Mouse (Mus musculus) lung, adult 2 months (tissue): ENCODE data around the gene Nek11. TPM values are rescaled to one million over a fixed set of nuclear protein-coding genes. Genes with fewer than 3 reads are reported as not detected.

ENCODE experiments used
- DNase-seq: peaks from one replicate; pipeline ENCODE4 v3.0.0; 2022
- H3K4me1 ChIP-seq: fragments of 200-500 bp; 2 replicates; pipeline ENCODE4 v1.6.1; 2011; ENCODE audit warnings: low read length; ENCODE audit not compliant: control insufficient read depth, insufficient read depth
- H3K4me3 ChIP-seq: fragments of 200-500 bp; replicated peaks from 2 replicates; pipeline ENCODE3; 2011; ENCODE audit warnings: low read depth, mild to moderate bottlenecking, control low read depth, low read length; ENCODE audit errors: extremely low read depth
- CTCF ChIP-seq: fragments of 200-500 bp; IDR thresholded peaks from 2 replicates; pipeline ENCODE4 v1.5.1; 2011; ENCODE audit warnings: mild to moderate bottlenecking, low read length, control low read depth; ENCODE audit not compliant: insufficient read depth
- POLR2A ChIP-seq: fragments of 200-500 bp; IDR thresholded peaks from 2 replicates; pipeline ENCODE4 v1.6.1; 2011; ENCODE audit warnings: low read depth, mild to moderate bottlenecking, control low read depth, low read length, borderline replicate concordance; ENCODE audit errors: extremely low read depth
- WGBS: fragments of 180-500 bp; shearing (Covaris S2); methylation state at CpG from one replicate; pipeline ENCODE4 v1.1.7; 2018; 5-methylcytosine and 5-hydroxymethylcytosine counted together
- polyA plus RNA-seq: library from polyadenylated mRNA; depleted of rRNA; stranded (reverse); fragments of >200 nt; gene quantifications from 2 replicates; pipeline ENCODE4 v1.2.3, GENCODE M21; 2012; rRNA removed

The Nek11 gene
- polyA plus RNA-seq = 0.75 and 1.3 TPM in 2 replicates

- peaks cover 2% of the 10 kb centered on the region for H3K4me1 ChIP-seq
- WGBS = under 1% methylated on average over 44 of the region's 44 CpGs
- DNase-seq = peak; percentile 95
- peak within 1 kb of the TSS; percentile 76 for H3K4me3 ChIP-seq
- TF ChIP-seq CTCF = no peak
- TF ChIP-seq POLR2A = peak; percentile 7; the same call in 1 of the 2 replicates
Measured at GRCm38 (mm10) chr9:105395218-105395627, at the start of gene Nek11, which contains the start of gene Aste1. Nek11 (minus strand) TSS chr9:105395524. Aste1 (plus strand) TSS chr9:105395392.

- DNase-seq = no peak
- TF ChIP-seq POLR2A = no peak
- WGBS = 92% methylated on average over 6 of the region's 6 CpGs
- Histone ChIP-seq H3K4me3 (no peak overlapping the region), H3K4me1 (no peaks in the 10 kb centered on the region)
Measured at GRCm38 (mm10) chr9:105408549-105408948, 13.2 kb upstream of the Nek11 start.

- H3K4me1 ChIP-seq = peaks cover 2% of the 10 kb centered on the region
- H3K4me3 ChIP-seq = peak overlapping the region; percentile 52
- TF ChIP-seq POLR2A (no peak), CTCF (no peak)
- no peak for DNase-seq
- WGBS = 13% methylated on average over 11 of the region's 11 CpGs
Measured at GRCm38 (mm10) chr9:105394720-105395119, 604 bp downstream of the Nek11 start.

GRCm38 (mm10) chr9:105390616-105391015, 4.7 kb downstream of the Nek11 start:
- TF ChIP-seq CTCF (no peak), POLR2A (no peak)
- WGBS = 49% methylated on average over 4 of the region's 5 CpGs
- Histone ChIP-seq H3K4me1 (no peaks in the 10 kb centered on the region), H3K4me3 (no peak overlapping the region)
- DNase-seq = no peak

GRCm38 (mm10) chr9:105389289-105389688, 6.0 kb downstream of the Nek11 start:
- H3K4me1 ChIP-seq = no peaks in the 10 kb centered on the region
- DNase-seq = peak; percentile 67
- TF ChIP-seq CTCF (peak; percentile 50; the same call in 1 of the 2 replicates), POLR2A (no peak)
- WGBS = 9% methylated on average over 4 of the region's 4 CpGs
- no peak overlapping the region for H3K4me3 ChIP-seq

- WGBS = 63% methylated on average over 5 of the region's 5 CpGs
- Histone ChIP-seq H3K4me3 (no peak overlapping the region), H3K4me1 (no peaks in the 10 kb centered on the region)
- no peak for DNase-seq
- no peak for TF ChIP-seq CTCF
- TF ChIP-seq POLR2A = no peak
Measured at GRCm38 (mm10) chr9:105387403-105387802, 7.9 kb downstream of the Nek11 start.

GRCm38 (mm10) chr9:105379533-105380145, 15.7 kb downstream of the Nek11 start:
- TF ChIP-seq CTCF (no peak), POLR2A (no peak)
- 74% methylated on average over 8 of the region's 8 CpGs for WGBS
- no peaks in the 10 kb centered on the region for H3K4me1 ChIP-seq
- H3K4me3 ChIP-seq = no peak overlapping the region
- no peak for DNase-seq

GRCm38 (mm10) chr9:105377622-105378021, 17.7 kb downstream of the Nek11 start:
- DNase-seq = no peak
- 63% methylated on average over 3 of the region's 3 CpGs for WGBS
- TF ChIP-seq CTCF (no peak), POLR2A (no peak)
- no peaks in the 10 kb centered on the region for H3K4me1 ChIP-seq
- H3K4me3 ChIP-seq = no peak overlapping the region

- DNase-seq = no peak
- Histone ChIP-seq H3K4me1 (no peaks in the 10 kb centered on the region), H3K4me3 (no peak overlapping the region)
- no peak for TF ChIP-seq CTCF
- no peak for TF ChIP-seq POLR2A
- 71% methylated on average over 7 of the region's 7 CpGs for WGBS
Measured at GRCm38 (mm10) chr9:105376954-105377530, 18.3 kb downstream of the Nek11 start.

- no peak for DNase-seq
- 68% methylated on average over 7 of the region's 7 CpGs for WGBS
- H3K4me3 ChIP-seq = no peak overlapping the region
- no peaks in the 10 kb centered on the region for H3K4me1 ChIP-seq
- TF ChIP-seq POLR2A = no peak
- TF ChIP-seq CTCF = no peak
Measured at GRCm38 (mm10) chr9:105376411-105376810, 18.9 kb downstream of the Nek11 start.

GRCm38 (mm10) chr9:105374361-105374760, 21.0 kb downstream of the Nek11 start:
- TF ChIP-seq CTCF (no peak), POLR2A (no peak)
- 47% methylated on average over 5 of the region's 5 CpGs for WGBS

More at GRCm38 (mm10) chr9:105374361-105374760, 21.0 kb downstream of the Nek11 start:
- no peak for DNase-seq
- Histone ChIP-seq H3K4me3 (no peak overlapping the region), H3K4me1 (no peaks in the 10 kb centered on the region)
